Mouse (Mus musculus): ENCODE measurements around the gene Olfr523. TPM values are rescaled to one million over a fixed set of nuclear protein-coding genes. Genes with fewer than 3 reads are reported as not detected.

Olfr523 gene
- not detected for polyA plus RNA-seq (2017; shearing (Covaris generic))

DNA sequence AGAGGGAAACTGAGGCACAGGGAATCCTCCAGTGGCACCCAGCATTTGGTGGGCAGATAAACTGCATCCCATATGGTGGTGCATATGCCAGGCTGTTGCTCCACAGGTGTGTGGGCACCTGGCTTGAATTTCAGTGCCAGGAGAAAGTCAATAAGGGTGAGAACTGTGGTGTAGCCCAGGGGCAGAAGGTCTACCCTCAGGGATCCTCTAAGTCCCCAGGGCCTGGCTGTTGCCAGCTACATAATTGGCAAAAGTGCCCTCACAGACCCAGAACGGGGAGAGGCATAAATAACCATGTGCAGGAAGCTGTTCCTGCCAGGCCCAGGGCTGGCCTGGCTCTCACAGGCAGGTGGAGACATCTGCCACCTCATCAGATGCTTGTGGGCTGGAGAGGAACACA is at the start of gene Olfr523:
Gene Olfr523 (plus strand): TSS at position 282 of the 400 bp plus-strand sequence.

DNA sequence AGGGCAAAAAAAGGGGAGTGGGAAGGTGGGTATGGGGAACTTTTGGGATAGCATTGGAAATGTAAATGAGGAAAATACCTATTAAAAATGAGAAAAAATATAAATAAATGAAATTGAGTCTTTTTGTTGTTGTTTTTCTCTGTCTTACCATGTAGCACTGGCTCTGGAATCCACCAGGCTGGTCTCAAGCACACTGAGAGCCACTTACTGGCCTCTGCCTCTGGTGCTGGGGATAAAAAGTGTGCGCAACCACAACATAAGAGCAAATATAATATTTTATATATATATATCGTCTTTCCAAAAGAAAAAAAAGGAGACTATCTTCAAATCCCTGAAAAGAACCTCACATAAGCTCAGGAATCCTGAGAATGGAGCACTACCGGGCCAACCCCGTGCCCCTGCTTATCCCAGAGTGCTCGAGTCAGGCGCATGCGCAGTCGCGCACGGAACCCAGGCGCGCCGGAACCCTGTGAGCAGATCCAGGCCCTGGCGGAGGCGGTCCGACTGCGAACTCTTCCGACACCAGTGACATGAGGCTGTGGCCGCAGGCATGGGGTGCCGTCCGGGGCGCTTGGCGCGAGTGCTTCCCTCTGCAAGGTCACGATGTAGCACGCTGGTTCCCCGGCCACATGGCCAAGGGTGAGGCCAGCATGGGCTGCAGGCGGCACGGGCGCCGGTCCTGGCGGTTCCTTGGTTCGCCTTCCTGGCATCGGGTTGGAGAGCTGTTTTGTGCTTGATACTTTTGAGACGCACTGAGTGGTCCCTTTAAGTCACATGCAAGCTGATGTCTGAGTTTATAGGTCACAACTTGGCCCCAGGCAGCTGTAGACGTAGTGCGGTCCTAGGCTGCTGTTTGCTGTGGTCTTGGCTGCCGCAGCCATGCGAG is 35.6 kb upstream of the Olfr523 start, which contains the start of gene Mtg1:
Gene Mtg1 (plus strand): TSS at position 430 of the 886 bp plus-strand sequence.

DNA sequence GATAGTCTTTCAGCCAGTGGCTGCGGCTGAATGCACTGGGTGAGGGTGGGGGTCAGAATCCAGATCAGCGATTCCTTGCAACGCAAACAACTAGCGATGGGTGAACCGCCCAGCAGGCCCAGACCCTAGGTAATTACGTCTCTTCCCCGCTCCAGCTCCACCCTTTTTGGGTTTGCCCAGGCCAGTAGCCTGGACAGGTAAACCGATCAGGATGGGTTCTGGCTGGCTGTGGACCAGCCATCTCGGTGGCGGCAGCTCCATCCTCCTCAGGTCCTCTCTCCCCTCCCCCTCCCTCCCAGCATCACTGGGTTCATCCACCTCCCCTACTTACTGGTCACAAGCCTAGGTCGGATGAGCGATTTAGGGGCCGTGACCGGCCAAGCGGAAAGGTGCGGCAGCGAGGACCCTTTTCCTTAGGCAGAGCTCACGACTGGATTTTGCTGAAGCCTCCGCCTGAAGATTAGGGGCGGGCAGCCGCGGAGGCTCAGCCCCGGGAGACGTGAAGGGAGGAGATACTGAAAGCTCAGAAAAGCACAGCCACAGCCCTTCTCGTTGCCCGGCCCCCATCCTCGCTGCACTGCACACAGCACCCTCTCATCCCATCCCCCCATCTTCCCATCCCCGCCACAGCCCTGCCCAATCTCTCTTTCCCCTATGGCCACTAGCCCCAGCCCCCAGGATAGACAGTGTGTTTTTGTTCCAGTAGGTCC is 18.6 kb upstream of the Olfr523 start, which contains the start of gene Sprn:
Gene Sprn (minus strand): TSS at position 660 of the 710 bp plus-strand sequence.

DNA sequence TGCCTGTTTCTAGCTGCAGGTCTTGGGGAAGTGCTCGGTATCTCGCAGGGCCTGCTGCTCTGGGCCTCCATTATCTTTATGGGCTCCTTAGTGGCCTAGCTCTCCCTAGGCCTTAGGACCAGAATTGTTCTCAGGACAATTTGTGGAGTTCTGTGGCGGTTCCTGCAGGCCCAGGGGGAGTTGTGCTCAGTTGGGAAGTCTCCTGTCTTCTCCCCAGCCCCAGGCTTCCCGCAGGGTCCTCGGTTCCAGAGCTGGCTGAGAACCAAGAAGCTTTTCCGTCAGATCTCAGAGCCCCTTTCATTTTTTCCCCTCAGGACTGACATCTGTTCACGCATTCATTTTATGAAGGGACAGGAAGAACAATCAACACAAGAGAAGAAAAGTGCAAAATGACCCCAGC is 8.4 kb upstream of the Olfr523 start, which contains the start of gene Olfr522:
Gene Olfr522 (minus strand): TSS at position 101 of the 400 bp plus-strand sequence.

DNA sequence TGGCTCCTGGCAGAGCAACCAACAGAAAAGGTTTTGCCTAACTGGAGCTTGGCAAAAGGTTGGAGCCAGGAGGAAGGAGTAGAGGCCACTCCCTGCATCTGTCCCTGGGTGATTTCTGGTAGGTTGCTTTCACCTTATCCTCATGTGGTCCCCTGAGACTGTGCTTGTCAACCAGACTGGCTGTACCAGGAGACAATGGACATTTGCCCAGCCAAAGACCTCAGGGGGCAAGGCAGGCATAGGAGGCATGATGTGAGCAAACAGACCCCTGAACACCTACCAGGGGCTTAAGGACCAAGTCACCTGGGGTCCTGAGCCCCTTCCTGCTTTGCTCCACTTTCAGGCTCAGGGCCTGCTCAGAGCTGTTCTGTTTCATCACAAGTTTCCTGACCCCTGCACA is 32.8 kb downstream of the Olfr523 start, which contains the start of gene Olfr524:
Gene Olfr524 (minus strand): TSS at position 101 of the 400 bp plus-strand sequence.

DNA sequence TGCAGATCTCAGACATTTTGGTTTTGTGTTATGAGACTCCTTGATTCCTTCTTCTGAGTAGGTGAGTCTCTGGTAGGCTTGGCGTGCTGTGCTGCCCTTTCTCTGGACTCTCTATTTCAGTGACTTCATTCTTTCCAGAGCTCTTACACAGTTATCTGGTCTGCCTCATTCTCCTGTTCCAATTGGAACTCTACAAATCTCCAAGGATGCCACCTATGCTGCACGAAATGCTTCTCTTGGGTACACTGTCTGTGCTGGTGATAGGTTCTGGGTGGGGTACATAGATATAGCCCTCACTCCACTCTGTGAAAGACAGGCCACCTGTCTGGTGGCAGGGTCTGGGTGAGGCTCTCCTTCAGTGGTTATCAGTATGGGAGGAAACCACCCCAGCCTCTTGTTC is 45.0 kb downstream of the Olfr523 start, which contains the start of gene Cd163l1:
Gene Cd163l1 (plus strand): TSS at position 301 of the 400 bp plus-strand sequence.

Other genes with a start within 250 kb of the Olfr523 start
- 21.0 TPM for gene Utf1, start 229.4 kb upstream of the Olfr523 start, polyA plus RNA-seq (2017; shearing (Covaris generic))
- 1.9 TPM for gene 6430531B16Rik, start 194.5 kb upstream of the Olfr523 start, polyA plus RNA-seq (2017; shearing (Covaris generic))
- gene Adam8, start 180.7 kb upstream of the Olfr523 start, polyA plus RNA-seq (2017; shearing (Covaris generic)), result 22.3 TPM
- gene Zfp511, start 136.8 kb upstream of the Olfr523 start, polyA plus RNA-seq (2017; shearing (Covaris generic)), result 62.9 TPM
- 34.1 TPM for gene Tubgcp2, start 136.5 kb upstream of the Olfr523 start, polyA plus RNA-seq (2017; shearing (Covaris generic))
- gene Msx3, start 124.1 kb upstream of the Olfr523 start, polyA plus RNA-seq (2017; shearing (Covaris generic)), result not detected
- gene Caly, start 90.7 kb upstream of the Olfr523 start, polyA plus RNA-seq (2017; shearing (Covaris generic)), result not detected
- not detected for gene Prap1, start 79.8 kb upstream of the Olfr523 start, polyA plus RNA-seq (2017; shearing (Covaris generic))
- gene Fuom, start 70.8 kb upstream of the Olfr523 start, polyA plus RNA-seq (2017; shearing (Covaris generic)), result 6.1 TPM
- 1.3 TPM for gene Paox, start 57.4 kb upstream of the Olfr523 start, polyA plus RNA-seq (2017; shearing (Covaris generic))
- 28.5 TPM for gene Echs1, start 56.7 kb upstream of the Olfr523 start, polyA plus RNA-seq (2017; shearing (Covaris generic))
- 23.1 TPM for gene Mtg1, start 35.7 kb upstream of the Olfr523 start, polyA plus RNA-seq (2017; shearing (Covaris generic))
- not detected for gene Sprn, start 18.3 kb upstream of the Olfr523 start, polyA plus RNA-seq (2017; shearing (Covaris generic))
- 0.13 TPM for gene Olfr522, start 8.5 kb upstream of the Olfr523 start, polyA plus RNA-seq (2017; shearing (Covaris generic))
- gene Olfr524, start 32.7 kb downstream of the Olfr523 start, polyA plus RNA-seq (2017; shearing (Covaris generic)), result 1.0 TPM
- gene Cd163l1, start 45.0 kb downstream of the Olfr523 start, polyA plus RNA-seq (2017; shearing (Covaris generic)), result 2.2 TPM
- gene 5830411N06Rik, start 74.1 kb downstream of the Olfr523 start, polyA plus RNA-seq (2017; shearing (Covaris generic)), result 18.7 TPM
- 0.32 TPM for gene Olfr525, start 147.6 kb downstream of the Olfr523 start, polyA plus RNA-seq (2017; shearing (Covaris generic))
- gene Olfr527, start 160.8 kb downstream of the Olfr523 start, polyA plus RNA-seq (2017; shearing (Covaris generic)), result not detected
- not detected for gene Olfr60, start 188.5 kb downstream of the Olfr523 start, polyA plus RNA-seq (2017; shearing (Covaris generic))
- gene Olfr530, start 203.1 kb downstream of the Olfr523 start, polyA plus RNA-seq (2017; shearing (Covaris generic)), result 1.5 TPM
- not detected for gene Olfr531, start 229.7 kb downstream of the Olfr523 start, polyA plus RNA-seq (2017; shearing (Covaris generic))
- gene Olfr532, start 248.4 kb downstream of the Olfr523 start, polyA plus RNA-seq (2017; shearing (Covaris generic)), result 0.10 TPM